Mouse (Mus musculus) embryonic fibroblast, embryonic 13.5 days (primary cell): Measurements from ENCODE around the gene Kirrel3. TPM values are rescaled to one million over a fixed set of nuclear protein-coding genes. Genes with fewer than 3 reads are reported as not detected.

ENCODE experiments used
- H3K27ac ChIP-seq: 2 replicates; pipeline ENCODE4 v1.5.1; 2012; ENCODE audit warnings: low read length, control low read depth, inconsistent platforms; ENCODE audit not compliant: insufficient read depth
- H3K4me1 ChIP-seq: 2 replicates; pipeline ENCODE4 v1.6.1; 2011; ENCODE audit warnings: low read length; ENCODE audit not compliant: control insufficient read depth, insufficient read depth
- H3K4me3 ChIP-seq: 2 replicates; pipeline ENCODE4 v1.5.1; 2011; ENCODE audit warnings: mild to moderate bottlenecking, control low read depth, low read length; ENCODE audit not compliant: insufficient read depth
- CTCF ChIP-seq: IDR thresholded peaks from 2 replicates; pipeline ENCODE4 v1.5.1; 2011; ENCODE audit warnings: mild to moderate bottlenecking, control low read depth, low read length, moderate library complexity, borderline replicate concordance; ENCODE audit not compliant: insufficient read depth
- POLR2A ChIP-seq: IDR thresholded peaks from 2 replicates; pipeline ENCODE4 v1.6.1; 2011; ENCODE audit warnings: low read depth, mild to moderate bottlenecking, control low read depth, low read length, moderate library complexity
- polyA plus RNA-seq: library from polyadenylated mRNA; stranded (reverse); fragments of >200 nt; gene quantifications from 2 replicates; pipeline ENCODE4 v1.2.4, GENCODE M21; 2011; ENCODE audit warnings: low read depth; ENCODE audit not compliant: missing spikeins, insufficient read length

Gene Kirrel3
- polyA plus RNA-seq, 1 experiment = 0.97 TPM

GRCm38 (mm10) chr9:34619913-34620312 lies 134.2 kb downstream of the Kirrel3 start:
- no peak overlapping the region for H3K4me3 ChIP-seq
- no peak for TF ChIP-seq CTCF
- TF ChIP-seq POLR2A = no peak
- H3K27ac ChIP-seq = no peak overlapping the region
- H3K4me1 ChIP-seq = no peaks in the 10 kb centered on the region

- H3K4me1 ChIP-seq = no peaks in the 10 kb centered on the region
Observed at GRCm38 (mm10) chr9:34623526-34623925, 137.8 kb downstream of the Kirrel3 start.

GRCm38 (mm10) chr9:34624021-34624420 lies 138.3 kb downstream of the Kirrel3 start:
- no peak overlapping the region for H3K4me3 ChIP-seq
- TF ChIP-seq POLR2A = no peak
- TF ChIP-seq CTCF = no peak
- no peak overlapping the region for H3K27ac ChIP-seq
- no peaks in the 10 kb centered on the region for H3K4me1 ChIP-seq

More at GRCm38 (mm10) chr9:34623526-34623925, 137.8 kb downstream of the Kirrel3 start:
- Histone ChIP-seq H3K27ac (no peak overlapping the region), H3K4me3 (no peak overlapping the region)
- no peak for TF ChIP-seq POLR2A
- no peak for TF ChIP-seq CTCF

- TF ChIP-seq CTCF = no peak
- Histone ChIP-seq H3K4me3 (no peak overlapping the region), H3K4me1 (no peaks in the 10 kb centered on the region), H3K27ac (no peak overlapping the region)
Observed at GRCm38 (mm10) chr9:34628841-34629240, 143.1 kb downstream of the Kirrel3 start.

GRCm38 (mm10) chr9:34635696-34636095 lies 150.0 kb downstream of the Kirrel3 start:
- H3K27ac ChIP-seq = no peak overlapping the region
- no peaks in the 10 kb centered on the region for H3K4me1 ChIP-seq
- TF ChIP-seq CTCF = no peak
- no peak for TF ChIP-seq POLR2A
- no peak overlapping the region for H3K4me3 ChIP-seq

GRCm38 (mm10) chr9:34643917-34644316 lies 158.2 kb downstream of the Kirrel3 start:
- TF ChIP-seq POLR2A = no peak
- TF ChIP-seq CTCF = no peak
- Histone ChIP-seq H3K27ac (no peak overlapping the region), H3K4me3 (no peak overlapping the region), H3K4me1 (peaks cover 8% of the 10 kb centered on the region)

GRCm38 (mm10) chr9:34644392-34644791 lies 158.7 kb downstream of the Kirrel3 start:
- TF ChIP-seq POLR2A = no peak
- no peak for TF ChIP-seq CTCF
- Histone ChIP-seq H3K27ac (no peak overlapping the region), H3K4me3 (no peak overlapping the region), H3K4me1 (peaks cover 8% of the 10 kb centered on the region)

- no peak for TF ChIP-seq POLR2A
- TF ChIP-seq CTCF = no peak
- Histone ChIP-seq H3K4me1 (peaks cover 8% of the 10 kb centered on the region), H3K27ac (no peak overlapping the region), H3K4me3 (no peak overlapping the region)
Observed at GRCm38 (mm10) chr9:34646831-34647230, 161.1 kb downstream of the Kirrel3 start.

GRCm38 (mm10) chr9:34652278-34652677 lies 166.6 kb downstream of the Kirrel3 start:
- Histone ChIP-seq H3K27ac (no peak overlapping the region), H3K4me1 (no peaks in the 10 kb centered on the region), H3K4me3 (no peak overlapping the region)
- TF ChIP-seq POLR2A (no peak), CTCF (no peak)

- no peak overlapping the region for H3K4me3 ChIP-seq
- no peaks in the 10 kb centered on the region for H3K4me1 ChIP-seq
- no peak overlapping the region for H3K27ac ChIP-seq
- TF ChIP-seq CTCF (no peak), POLR2A (no peak)
Observed at GRCm38 (mm10) chr9:34653141-34653540, 167.4 kb downstream of the Kirrel3 start.

- no peak for TF ChIP-seq POLR2A
- TF ChIP-seq CTCF = no peak
- H3K4me1 ChIP-seq = no peaks in the 10 kb centered on the region
- no peak overlapping the region for H3K27ac ChIP-seq
- H3K4me3 ChIP-seq = no peak overlapping the region
Observed at GRCm38 (mm10) chr9:34660566-34660965, 174.9 kb downstream of the Kirrel3 start.

GRCm38 (mm10) chr9:34663412-34663811 lies 177.7 kb downstream of the Kirrel3 start:
- no peaks in the 10 kb centered on the region for H3K4me1 ChIP-seq
- no peak overlapping the region for H3K27ac ChIP-seq
- no peak overlapping the region for H3K4me3 ChIP-seq
- TF ChIP-seq POLR2A (no peak), CTCF (no peak)
